Mouse (Mus musculus) layer of hippocampus, postnatal 10 days (tissue): Measurements from ENCODE around the gene Ccl7. TPM values are rescaled to one million over a fixed set of nuclear protein-coding genes. Genes with fewer than 3 reads are reported as not detected.
A peak's percentile ranks its signal among the peaks of the same experiment; 100 is the strongest.

Experiments
- DNase-seq, 2 experiments: peaks; one replicate each; pipeline ENCODE4 v3.0.0; 2021; ENCODE audit warnings: low spot score in 2 of 2
- long read RNA-seq: library from polyadenylated mRNA; stranded (forward); transcript quantifications from one replicate; pipeline ENCODE4 v2.0.0, GENCODE M21; 2023
- total RNA-seq, 2 experiments: library from RNA; stranded (reverse); gene quantifications; 2 replicates each; pipeline ENCODE4 v1.2.3; 2021

The Ccl7 gene
- under 1 TPM in 1 of 2 experiments, not detected in 1; 0.64 TPM for total RNA-seq
- long read RNA-seq: 0 reads

GRCm38 (mm10) chr11:82045471-82045870 lies at the start of gene Ccl7:
Ccl7 (plus strand) TSS chr11:82045712.
- DNase-seq: peak; percentile 13 to 32

- peak; percentile 83 to 88 for DNase-seq
Observed at GRCm38 (mm10) chr11:81996172-81996841, 49.2 kb upstream of the Ccl7 start.

- DNase-seq: no peak
Observed at GRCm38 (mm10) chr11:81997085-81997484, 48.4 kb upstream of the Ccl7 start.

GRCm38 (mm10) chr11:81998646-81999045 lies 46.9 kb upstream of the Ccl7 start:
- no peak for DNase-seq

- no peak for DNase-seq
Observed at GRCm38 (mm10) chr11:81999469-81999868, 46.0 kb upstream of the Ccl7 start.

- DNase-seq: no peak
Observed at GRCm38 (mm10) chr11:82000581-82000980, 44.9 kb upstream of the Ccl7 start.

GRCm38 (mm10) chr11:82004810-82005209 lies 40.7 kb upstream of the Ccl7 start:
- DNase-seq: no peak

- DNase-seq: no peak
Observed at GRCm38 (mm10) chr11:82006796-82007423, 38.6 kb upstream of the Ccl7 start.

GRCm38 (mm10) chr11:82010115-82010514 lies 35.4 kb upstream of the Ccl7 start:
- no peak for DNase-seq

GRCm38 (mm10) chr11:82011411-82012193 lies 33.9 kb upstream of the Ccl7 start:
- DNase-seq: no peak

- DNase-seq: no peak
Observed at GRCm38 (mm10) chr11:82013756-82014155, 31.8 kb upstream of the Ccl7 start.

GRCm38 (mm10) chr11:82015066-82015465 lies 30.4 kb upstream of the Ccl7 start:
- no peak for DNase-seq

GRCm38 (mm10) chr11:82016181-82016780 lies 29.2 kb upstream of the Ccl7 start:
- DNase-seq: no peak

- DNase-seq: no peak
Observed at GRCm38 (mm10) chr11:82019389-82019788, 26.1 kb upstream of the Ccl7 start.

- DNase-seq: no peak
Observed at GRCm38 (mm10) chr11:82019793-82020192, 25.7 kb upstream of the Ccl7 start.

- DNase-seq: no peak
Observed at GRCm38 (mm10) chr11:82021406-82021805, 24.1 kb upstream of the Ccl7 start.

- DNase-seq: no peak
Observed at GRCm38 (mm10) chr11:82022504-82023056, 22.9 kb upstream of the Ccl7 start.

GRCm38 (mm10) chr11:82023769-82024168 lies 21.7 kb upstream of the Ccl7 start:
- DNase-seq: no peak

GRCm38 (mm10) chr11:82030171-82030570 lies 15.3 kb upstream of the Ccl7 start:
- DNase-seq: no peak

GRCm38 (mm10) chr11:82032136-82032535 lies 13.4 kb upstream of the Ccl7 start:
- DNase-seq: no peak

GRCm38 (mm10) chr11:82032678-82033344 lies 12.7 kb upstream of the Ccl7 start:
- DNase-seq: no peak
